Mouse (Mus musculus): ENCODE data around the gene Ugdh.

The Ugdh gene

DNA sequence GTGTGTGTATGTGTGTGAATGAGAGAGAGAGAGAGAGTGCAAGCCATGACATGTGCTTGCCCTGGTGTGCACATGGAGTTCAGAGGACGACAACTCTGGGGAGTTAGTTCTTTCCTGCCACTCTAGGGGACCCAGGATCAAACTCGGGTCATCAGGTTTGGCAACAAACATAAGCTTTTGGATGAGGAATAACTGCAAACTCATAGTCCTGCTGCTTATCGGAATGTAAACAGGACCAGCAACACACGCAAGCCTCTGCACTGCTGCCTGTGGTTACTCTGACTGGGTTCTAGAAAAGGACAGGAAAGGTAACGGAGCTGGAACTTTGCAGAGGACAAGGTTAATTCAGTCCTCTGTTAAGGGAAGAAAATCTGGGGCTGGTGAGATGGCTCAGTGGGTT is 10.5 kb downstream of the Ugdh start:
- DNase-seq: no peak

DNA sequence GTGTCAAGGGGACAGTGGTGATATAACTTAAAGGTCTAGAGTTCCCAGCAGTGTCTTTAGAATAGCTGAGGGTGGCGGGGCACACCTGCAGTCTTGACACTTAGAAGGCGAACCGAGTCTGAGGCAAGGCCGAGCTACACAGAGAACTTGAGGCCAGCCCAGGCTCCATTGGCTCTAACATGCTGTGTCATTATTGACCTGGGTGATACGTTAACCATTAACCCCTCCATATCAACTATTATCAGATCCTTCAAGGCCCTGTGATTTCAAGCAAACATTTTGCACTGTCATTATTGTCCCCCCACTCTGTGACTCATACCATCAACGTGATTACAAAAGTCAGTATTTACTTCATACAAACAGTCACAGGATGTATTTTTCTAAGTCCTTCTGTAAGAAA is 11.5 kb downstream of the Ugdh start:
- DNase-seq: peak; percentile 13

DNA sequence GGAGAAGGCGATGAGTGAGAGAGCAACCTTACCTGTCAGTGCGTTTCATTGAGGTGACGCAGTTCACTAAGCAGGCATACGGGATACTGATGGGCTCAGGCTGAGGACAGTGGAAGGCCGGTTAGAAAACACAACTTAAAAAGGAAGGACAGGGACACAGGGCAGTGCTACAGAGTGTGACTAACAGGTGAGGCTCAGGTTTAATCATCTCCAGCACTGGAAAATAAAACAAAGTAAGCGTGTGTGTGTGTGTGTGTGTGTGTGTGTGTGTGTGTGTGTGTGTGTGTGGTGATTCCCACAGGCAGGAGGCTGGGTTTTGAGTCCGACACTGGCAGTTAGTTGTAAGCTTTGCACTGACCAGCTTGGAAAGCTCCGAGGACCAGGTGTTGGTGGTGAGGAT is 12.9 kb downstream of the Ugdh start:
- no peak for DNase-seq

DNA sequence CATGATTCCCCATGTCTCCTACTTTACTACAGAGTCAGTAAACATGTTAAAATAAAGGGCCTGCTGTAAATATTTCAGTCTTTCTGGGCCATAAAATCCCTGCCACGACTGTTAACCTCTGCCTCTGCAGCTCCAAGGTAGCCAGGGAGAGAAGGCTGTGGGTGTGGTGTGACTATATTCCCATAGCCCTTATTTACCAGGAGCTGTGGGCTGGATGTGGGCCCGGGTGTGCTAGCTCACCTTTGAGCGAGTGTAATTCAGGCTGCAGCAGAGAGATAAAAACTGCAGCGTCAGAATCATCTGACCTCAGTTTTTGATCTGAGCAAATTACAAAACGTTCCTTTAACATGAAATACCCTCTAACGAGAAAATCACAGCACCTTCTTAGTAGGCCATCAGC is 14.9 kb downstream of the Ugdh start:
- DNase-seq: no peak

DNA sequence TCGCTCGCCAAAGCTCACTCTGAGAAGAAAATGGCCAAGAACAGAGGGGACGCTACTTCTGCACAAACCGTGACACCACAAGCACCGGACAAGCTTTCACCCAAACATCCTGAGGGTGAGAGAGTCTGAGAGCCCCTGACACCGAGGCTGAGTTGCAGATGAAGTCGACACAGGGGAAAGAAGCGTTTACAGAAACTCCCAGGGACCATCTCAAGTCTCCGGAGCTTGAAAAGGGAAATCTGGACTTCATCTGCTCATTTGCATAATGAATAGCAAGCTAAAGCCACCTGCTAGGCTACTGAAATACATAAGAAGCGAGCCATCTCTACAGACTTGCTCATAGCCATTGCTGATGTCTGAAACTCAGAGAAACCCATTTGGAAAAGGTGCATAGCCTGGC is 16.6 kb downstream of the Ugdh start:
- DNase-seq: no peak

DNA sequence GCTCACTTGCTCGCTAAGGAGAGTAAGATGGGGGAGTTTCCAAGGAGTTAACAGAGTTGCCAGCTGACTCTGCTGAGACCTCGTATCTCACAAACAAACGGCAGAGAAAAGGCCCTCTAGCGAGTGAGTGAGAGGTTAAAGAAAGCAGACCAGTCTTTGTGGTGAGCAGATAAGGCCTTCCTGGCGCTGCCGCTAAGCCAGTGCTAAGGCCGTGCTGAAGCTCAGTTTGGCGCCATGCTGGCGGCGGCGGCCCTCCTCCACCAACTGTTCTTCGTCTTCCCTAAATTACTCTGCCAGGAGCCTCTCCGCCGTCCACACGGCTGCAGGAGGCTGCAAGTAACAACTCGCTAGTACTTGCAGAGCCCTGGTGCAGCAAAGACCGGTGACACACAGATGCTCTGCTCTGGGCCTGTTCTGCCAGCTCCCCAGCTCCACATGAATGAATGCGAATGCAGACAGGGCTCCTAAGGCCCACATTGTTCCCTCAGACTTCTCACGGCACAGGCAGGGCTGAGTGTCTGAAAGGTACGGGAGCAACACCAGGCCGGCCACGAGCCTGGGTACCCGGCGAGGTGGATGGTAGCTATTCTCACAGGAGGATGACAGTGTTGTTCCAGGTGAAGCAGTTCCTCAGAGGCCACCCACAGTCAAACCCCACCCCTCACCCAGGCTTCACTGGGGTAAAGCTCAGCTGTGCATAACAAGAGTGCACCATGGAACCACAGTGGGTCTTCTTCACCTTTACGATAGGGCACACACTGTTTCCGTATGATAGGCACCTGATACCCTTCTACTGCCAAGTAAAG is 19.9 kb downstream of the Ugdh start:
- DNase-seq: no peak

DNA sequence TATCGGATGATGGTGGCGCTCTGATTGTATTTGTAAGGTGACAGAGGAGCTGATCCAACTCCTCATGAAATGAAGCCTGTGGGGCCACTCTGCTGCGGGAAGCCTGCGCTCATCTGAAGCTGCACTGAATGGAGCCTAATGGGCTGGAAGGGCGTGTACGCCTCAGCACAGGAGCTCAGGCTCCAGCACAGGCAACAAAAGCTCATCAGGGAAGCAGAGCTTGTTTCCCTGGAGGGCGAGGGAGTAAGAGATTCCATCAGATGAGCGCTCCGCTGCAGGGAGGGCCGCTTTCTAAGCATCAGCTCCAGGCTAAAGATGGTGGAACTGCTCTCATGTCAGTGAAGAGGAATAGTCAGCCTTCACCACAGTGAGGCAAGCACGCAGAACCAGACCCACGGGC is 27.8 kb downstream of the Ugdh start:
- no peak for DNase-seq

DNA sequence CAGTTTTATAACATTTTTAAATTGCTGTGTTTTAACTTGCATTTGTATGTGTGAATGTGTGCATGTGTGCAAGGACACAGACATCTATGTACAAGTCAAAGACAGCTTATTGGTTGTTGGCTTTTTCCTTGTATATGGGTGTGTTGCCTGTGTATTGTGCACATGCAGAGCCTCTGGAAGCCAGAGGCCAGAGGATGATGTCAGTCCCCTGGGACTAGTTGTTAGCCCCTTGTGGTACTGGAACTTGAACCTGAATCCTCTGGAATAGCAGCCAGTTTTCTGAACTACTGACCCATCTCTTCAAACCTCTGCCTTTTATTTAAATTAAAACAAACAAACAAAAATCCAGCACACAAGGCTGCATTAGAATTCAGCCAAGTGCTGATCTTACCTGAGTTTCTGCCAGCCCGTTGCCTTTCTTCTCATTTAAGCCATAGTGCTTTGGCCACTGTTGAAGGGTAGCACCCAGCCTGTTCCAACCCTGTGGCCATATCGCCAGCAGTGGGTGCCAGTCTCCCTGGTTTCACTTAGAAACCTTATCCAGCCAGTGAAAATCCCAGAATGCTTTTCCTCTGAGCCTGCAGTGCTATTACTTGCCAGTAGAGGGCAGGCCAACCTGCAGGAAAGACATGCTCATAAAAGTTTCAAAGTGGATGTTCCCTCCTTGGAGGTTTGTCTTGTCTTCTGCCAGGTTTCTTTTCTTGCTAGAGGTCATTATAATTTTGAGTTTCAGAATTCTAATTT is 34.3 kb downstream of the Ugdh start:
- DNase-seq: peak; percentile 92

DNA sequence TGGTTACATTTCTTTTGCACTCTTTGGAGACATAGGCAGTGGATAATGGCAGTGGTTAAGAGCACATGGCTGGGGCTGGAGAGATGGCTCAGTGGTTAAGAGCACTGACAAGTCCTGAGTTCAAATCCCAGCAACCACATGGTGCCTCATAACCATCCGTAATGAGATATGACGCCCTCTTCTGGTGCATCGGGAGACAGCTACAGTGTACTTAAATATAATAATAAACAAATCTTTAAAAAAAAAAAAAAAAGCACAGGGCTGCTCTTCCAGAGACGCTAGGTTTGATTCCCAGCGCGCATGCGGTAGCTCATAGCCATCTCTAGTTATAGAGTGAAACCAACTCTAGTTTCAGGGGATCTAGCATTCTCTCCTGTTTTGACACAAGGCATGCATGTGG is 41.3 kb downstream of the Ugdh start:
- peak; percentile 10 for DNase-seq

DNA sequence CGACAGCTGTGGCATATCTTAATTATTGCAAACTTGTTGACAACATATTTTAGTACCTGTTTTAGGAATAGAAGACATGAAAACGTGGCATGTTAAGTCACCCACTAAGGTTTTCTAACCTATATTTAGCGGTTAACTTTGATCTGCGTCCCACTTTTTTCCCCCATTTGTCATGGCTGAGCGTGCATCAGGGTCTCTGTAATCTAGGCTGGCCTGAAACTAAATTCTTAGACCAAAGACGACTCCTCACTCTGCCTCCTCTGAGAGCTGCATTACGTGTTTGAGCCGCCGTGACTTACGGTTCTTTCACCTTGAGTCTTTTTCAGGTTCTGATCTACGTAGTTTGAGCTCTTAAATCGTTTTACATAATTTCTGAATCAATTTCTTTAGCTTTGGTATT is 44.0 kb downstream of the Ugdh start:
- DNase-seq: no peak

DNA sequence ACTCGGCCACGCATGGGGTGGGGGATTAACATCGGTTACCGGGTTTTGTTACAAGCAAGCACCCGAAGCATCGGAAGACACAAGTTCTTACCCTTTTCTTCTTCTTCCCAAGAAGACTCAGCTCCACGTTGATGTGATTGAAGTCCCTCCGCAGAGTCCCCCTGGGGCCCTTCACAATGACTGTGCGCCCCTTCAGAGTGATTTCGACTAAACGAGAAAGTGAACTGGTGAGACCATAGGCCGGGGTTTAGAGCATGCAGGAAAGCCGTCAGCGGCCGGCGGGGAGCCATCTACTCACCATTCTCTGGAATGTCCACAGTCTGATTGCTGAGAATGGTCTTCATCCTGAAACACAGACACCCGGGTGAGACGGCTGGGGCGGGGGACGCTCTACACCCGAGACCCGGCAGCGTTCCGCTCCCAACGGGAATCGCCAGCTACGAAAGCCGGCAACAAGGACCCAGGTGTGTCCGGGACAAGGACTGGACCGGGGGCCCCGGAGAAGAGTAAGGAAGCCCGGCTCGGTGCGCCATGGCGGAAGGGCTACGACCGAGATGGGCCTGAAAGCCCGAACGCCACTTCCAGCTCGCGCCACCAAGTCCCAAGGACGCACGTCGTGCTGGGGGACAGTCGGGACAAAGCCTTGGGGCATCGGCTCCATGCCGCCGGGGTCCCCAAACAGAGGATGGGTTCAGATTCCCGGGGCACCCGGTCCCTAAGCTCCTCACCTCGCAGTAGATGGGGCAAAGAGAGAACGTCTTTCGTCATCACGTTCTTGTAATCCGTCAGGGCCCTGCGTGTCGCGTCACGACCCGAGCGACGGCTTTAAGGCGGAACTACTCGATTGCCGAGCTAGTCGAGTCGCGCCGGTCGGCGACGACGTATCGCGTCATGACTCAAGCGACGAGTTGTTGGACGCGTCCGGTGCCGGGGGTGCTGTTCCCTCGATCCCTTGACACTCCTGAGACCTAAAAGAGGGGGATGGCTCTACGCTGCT is 44.8 kb downstream of the Ugdh start, which contains the start of the genes Rpl9 and Lias:
Gene Rpl9 (minus strand): TSS at position 797 of the 997 bp plus-strand sequence.
Gene Lias (plus strand): TSS at position 850 of the 997 bp plus-strand sequence.
- peak; percentile 98 for DNase-seq

DNA sequence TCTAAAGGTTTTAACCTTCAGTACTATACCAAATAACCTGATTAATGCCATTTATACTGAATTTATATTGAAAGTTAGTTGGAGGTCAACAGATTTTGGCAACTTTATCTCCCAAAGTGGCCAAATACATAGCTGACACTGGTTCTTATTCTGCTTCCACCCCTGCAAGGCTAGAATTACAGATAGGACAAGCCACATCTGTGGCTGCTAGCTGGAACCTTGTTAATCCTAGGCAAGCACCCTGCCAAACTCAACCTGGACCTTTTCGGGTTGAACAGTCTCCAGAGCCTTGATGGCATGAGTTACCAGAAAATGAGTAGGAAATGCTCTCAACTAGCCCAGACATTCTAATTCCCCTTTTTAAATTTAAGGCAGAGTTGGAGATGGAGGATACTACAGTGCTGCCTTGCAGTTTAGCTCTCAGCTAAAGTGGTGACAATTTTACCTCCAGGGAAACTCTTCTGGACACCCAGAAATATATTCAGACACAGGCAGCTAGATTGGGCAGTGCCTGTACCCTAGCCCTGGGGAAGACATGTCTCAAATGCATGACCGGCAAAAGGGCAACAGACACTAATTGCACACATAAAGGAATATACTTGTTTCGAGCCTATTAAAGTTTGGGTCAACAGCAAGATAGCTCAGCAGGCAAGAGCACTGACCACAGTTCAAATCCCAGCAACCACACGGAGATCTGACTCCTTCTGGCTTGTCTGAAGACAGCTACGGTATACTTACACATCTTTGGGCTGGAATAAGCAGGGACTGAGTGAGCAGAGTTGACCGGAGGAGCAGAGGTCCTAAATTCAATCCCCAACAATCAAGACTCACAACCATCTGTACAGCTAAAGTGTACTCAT is 48.5 kb downstream of the Ugdh start:
- DNase-seq: no peak

DNA sequence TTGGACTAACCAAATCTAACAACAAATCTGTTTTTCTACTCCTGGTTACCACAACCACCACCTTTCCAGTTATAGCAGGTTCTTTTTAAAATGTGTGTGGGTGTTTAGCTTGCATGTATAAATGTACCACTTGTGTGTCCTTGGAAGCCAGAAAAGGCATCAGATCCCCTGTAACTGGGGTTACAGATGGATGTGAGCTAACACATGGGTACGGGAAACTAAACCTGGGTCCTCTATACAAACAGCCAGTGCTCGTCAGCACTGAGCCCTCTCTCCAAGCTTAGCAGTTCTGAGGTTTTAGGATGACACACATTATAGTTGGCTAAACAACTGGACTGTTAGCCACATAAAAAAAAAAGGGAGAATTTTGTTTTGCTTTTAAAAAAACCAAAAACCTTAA is 50.0 kb downstream of the Ugdh start:
- no peak for DNase-seq

DNA sequence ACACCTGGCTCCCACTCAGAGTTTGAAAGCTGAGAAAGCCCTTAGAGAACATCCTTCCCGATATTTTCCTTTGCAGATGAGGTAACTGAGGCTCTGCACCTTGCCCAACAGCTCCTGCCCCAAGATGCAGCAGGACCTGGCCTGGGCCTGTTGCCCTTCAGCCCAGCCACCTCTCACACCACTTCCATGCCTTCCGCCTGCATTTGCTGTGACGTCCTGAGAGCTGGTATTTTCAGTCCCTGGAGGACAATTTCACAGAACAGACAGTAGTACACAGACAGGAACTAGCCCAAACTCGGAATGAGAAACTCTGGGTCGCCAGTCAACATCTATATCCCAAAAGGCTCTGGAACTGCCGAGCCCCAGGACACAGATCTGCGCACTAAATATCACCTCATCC is 61.0 kb downstream of the Ugdh start:
- no peak for DNase-seq

DNA sequence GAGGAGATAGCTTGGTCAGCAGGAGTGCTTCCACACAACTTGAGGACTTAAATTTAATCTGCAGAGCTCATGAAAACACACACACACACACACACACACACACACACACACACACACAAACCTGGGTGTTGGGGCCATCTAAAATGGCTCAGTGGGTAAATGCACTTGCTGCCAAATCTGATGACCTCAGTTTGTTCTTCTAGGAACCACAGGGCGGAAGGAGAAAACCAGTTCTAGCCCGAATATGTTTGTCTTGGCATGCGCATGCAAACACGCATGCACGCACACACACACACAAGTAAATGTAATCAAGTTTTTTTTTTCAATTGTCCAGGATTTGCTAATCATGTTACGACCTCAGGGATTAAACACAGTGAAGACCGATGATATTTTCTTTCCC is 64.2 kb downstream of the Ugdh start:
- DNase-seq: no peak

DNA sequence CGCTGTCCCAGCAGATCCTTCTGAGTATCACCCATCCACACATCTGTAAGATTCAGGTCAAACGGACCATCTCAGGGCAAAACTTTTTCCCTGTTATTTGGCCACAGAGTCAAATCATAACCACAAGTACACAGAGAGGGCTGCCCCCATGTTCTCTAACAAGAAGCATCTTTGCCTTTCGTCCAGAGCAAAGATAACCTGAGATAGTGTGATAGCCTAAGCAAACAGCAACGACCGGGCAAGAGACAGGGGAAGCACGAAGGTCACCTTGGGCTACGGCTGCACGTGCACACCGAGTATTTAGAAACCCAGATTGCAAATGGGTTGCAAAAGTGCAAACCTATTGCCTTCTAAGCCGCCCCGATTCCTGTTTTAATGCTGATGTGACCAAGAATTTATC is 67.9 kb downstream of the Ugdh start:
- DNase-seq: no peak
